Mouse (Mus musculus): ENCODE data around the gene Ctnnbip1.

DNA sequence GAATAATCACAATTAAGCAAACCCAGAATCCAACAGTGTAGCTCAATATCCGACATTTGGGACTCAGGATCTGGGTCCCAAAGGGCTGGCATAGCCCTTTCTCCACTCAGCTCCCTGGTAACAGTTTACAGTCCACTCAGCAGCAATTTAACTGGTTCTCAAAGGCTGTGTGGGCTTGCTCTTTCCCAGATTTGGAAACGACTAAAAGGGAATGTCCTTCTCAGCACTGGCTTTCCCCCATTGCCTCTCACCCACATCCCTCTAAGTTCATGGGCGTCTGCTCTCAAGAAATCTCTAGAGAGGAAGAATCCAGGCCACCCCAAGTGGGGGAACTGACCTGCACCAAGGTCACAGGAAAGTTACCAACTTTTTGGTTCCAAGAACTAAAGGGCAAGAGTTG lies 33.5 kb upstream of the Ctnnbip1 start:
- no peak for TF ChIP-seq GATA1 (IDR thresholded peaks at IDR 0.05; ENCODE audit: low read length)
- TF ChIP-seq TAL1 (IDR thresholded peaks at IDR 0.05; ENCODE audit: low read length) = no peak
